Mouse (Mus musculus) liver, adult 2 months (tissue): ENCODE results near the gene Trappc10. TPM values are rescaled to one million over a fixed set of nuclear protein-coding genes. Genes with fewer than 3 reads are reported as not detected.

Experiments
- DNase-seq: peaks from one replicate; pipeline ENCODE4 v3.0.0-alpha.2; 2011; ENCODE audit warnings: low read depth, low spot score; ENCODE audit errors: extremely low read depth
- H3K27ac ChIP-seq: fragments of 200-500 bp; replicated peaks from 2 replicates; pipeline ENCODE4 v1.5.1; 2012; ENCODE audit warnings: low read depth, mild to moderate bottlenecking, control low read depth, inconsistent platforms, low read length; ENCODE audit not compliant: insufficient read depth
- H3K27me3 ChIP-seq: fragments of 200-500 bp; 2 replicates; pipeline ENCODE4 v1.6.1; 2012; ENCODE audit warnings: mild to moderate bottlenecking, moderate library complexity, low read length, inconsistent platforms; ENCODE audit not compliant: control insufficient read depth, insufficient read depth
- H3K36me3 ChIP-seq: fragments of 200-500 bp; 2 replicates; pipeline ENCODE4 v1.6.1; 2012; ENCODE audit warnings: low read length, inconsistent platforms; ENCODE audit not compliant: control insufficient read depth, insufficient read depth
- H3K4me1 ChIP-seq: fragments of 200-500 bp; 2 replicates; pipeline ENCODE4 v1.6.1; 2011; ENCODE audit warnings: low read length; ENCODE audit not compliant: control insufficient read depth, insufficient read depth
- H3K4me3 ChIP-seq: fragments of 200-500 bp; 2 replicates; pipeline ENCODE4 v1.5.1; 2011; ENCODE audit warnings: low read depth, mild to moderate bottlenecking, control low read depth, low read length, moderate library complexity; ENCODE audit not compliant: insufficient read depth
- H3K79me2 ChIP-seq: fragments of 200-500 bp; 2 replicates; pipeline ENCODE4 v1.6.1; 2012; ENCODE audit warnings: inconsistent platforms, mild to moderate bottlenecking, low read length, moderate library complexity; ENCODE audit not compliant: control insufficient read depth, insufficient read depth
- H3K9ac ChIP-seq: fragments of 200-500 bp; 2 replicates; pipeline ENCODE4 v1.6.1; 2012; ENCODE audit warnings: low read depth, mild to moderate bottlenecking, control low read depth, inconsistent platforms, low read length
- CTCF ChIP-seq: fragments of 200-500 bp; IDR thresholded peaks from 2 replicates; pipeline ENCODE4 v1.5.1; 2011; ENCODE audit warnings: low read depth, low read length, control low read depth
- POLR2A ChIP-seq: fragments of 200-500 bp; IDR thresholded peaks from 2 replicates; pipeline ENCODE4 v1.6.1; 2011; ENCODE audit warnings: low read length, control low read depth; ENCODE audit not compliant: insufficient read depth; ENCODE audit errors: extremely low read depth
- WGBS: fragments of 180-500 bp; shearing (Covaris S2); methylation state at CpG from one replicate; pipeline ENCODE4 v1.1.7; 2018; 5-methylcytosine and 5-hydroxymethylcytosine counted together
- polyA plus RNA-seq: library from polyadenylated mRNA; depleted of rRNA; stranded (reverse); fragments of >200 nt; gene quantifications from 2 replicates; pipeline ENCODE4 v1.2.3, GENCODE M21; 2012
- total RNA-seq: library from RNA; depleted of rRNA; stranded (reverse); fragments of >200 nt; gene quantifications from 2 replicates; pipeline ENCODE4 v1.2.3, GENCODE M21; 2014

Trappc10 gene
- total and polyA plus RNA-seq, 2 experiments = 10.3 to 19.8 TPM

DNA sequence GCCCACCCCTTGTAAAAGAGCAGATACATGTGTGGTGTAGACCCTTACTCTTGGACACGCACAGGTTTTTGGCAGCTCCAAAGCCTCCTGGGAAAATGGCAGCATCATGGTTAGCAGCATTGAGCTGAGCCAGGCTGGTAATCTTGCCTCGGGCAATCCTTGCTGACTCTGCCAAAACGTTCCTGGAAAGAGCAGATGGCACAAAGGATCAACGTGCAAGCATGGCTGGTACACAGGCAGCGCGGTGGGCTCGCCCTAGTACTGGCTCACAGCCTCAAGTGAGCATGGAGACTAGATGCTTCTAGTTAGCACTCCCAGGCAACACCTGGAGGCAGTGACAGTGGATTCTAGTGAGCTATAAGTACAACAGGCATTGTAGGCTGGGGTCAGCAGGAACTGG is 77.1 kb downstream of the Trappc10 start:
- no peak overlapping the region for H3K4me3 ChIP-seq
- peaks cover 17% of the 10 kb centered on the region for H3K4me1 ChIP-seq
- H3K36me3 ChIP-seq = peaks cover 3% of the 10 kb centered on the region; the same call in 1 of the 2 replicates
- no peak for DNase-seq
- no peak overlapping the region for H3K27ac ChIP-seq
- 69% methylated on average over 7 of the region's 7 CpGs for WGBS
- no peaks in the 10 kb centered on the region for H3K27me3 ChIP-seq
- TF ChIP-seq CTCF (no peak), POLR2A (no peak)
- H3K9ac ChIP-seq = no peak overlapping the region
- peaks cover 4% of the 10 kb centered on the region; the same call in 1 of the 2 replicates for H3K79me2 ChIP-seq

DNA sequence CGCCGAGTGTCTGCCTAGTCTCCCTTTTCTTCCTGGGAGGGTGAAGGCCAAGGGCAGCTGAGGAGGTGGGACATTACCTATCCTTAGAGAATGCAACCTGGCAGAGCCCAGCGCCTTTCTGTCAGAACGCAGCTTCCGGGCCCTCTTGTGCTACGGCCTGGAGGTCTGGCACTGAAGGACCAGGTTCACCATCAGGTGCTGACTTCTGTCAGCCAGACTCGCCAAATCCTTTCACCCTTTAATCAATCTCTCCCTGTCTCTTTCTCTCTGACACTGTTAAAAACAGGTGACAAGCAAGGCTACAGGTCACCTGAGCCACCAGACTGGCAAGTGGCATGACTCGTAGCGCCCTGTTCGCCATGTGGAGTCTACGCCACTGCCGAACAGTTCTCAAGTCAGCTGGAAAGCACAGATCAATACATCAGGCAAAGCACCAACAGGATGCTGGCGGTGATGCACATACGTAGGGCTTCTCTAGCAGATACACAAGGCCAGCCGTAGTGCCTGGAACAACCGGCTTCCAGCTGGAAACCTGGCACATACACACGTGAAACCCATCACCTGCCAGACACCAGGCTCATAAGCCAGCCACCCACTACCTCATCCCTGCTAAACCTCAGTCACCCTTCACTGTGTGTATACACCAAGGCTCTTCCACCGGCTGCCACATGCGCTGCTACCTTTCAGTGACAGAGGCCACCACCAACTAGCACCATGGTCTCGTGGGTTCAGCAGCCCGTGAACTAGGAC is 79.0 kb downstream of the Trappc10 start:
- no peak for TF ChIP-seq POLR2A
- TF ChIP-seq CTCF = no peak
- H3K4me3 ChIP-seq = no peak overlapping the region
- H3K36me3 ChIP-seq = 0 out of 2 replicates have a peak, but pooled peaks cover 3% of the 10 kb centered on the region
- no peak overlapping the region for H3K9ac ChIP-seq
- H3K4me1 ChIP-seq = peaks cover 13% of the 10 kb centered on the region
- WGBS = 86% methylated on average over 21 of the region's 21 CpGs
- peaks cover 4% of the 10 kb centered on the region; the same call in 1 of the 2 replicates for H3K79me2 ChIP-seq
- H3K27ac ChIP-seq = no peak overlapping the region
- DNase-seq = no peak
- no peaks in the 10 kb centered on the region for H3K27me3 ChIP-seq

DNA sequence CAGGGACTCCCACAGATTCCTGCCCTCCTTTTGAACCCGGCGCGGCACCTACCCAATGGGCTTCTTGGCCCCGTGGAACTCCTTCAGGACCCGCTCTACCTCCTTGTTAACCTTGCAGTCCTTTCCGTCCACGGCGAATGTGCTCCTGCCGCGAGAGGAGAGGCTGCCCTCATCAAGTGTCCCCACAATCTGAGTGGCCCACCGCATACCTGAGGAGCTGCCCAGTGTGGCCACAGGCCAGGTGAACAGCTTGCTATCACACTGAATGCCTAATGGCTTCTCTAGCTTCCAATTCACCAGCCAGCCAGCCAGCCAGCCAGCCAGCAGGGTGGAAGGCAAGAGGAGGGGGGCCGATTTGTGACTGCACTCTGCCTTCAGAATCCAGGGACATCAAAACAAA is 79.7 kb downstream of the Trappc10 start:
- Histone ChIP-seq H3K4me1 (peaks cover 10% of the 10 kb centered on the region), H3K9ac (no peak overlapping the region), H3K27ac (no peak overlapping the region), H3K36me3 (0 out of 2 replicates have a peak, but pooled peaks cover 3% of the 10 kb centered on the region), H3K4me3 (no peak overlapping the region), H3K79me2 (peaks cover 4% of the 10 kb centered on the region; the same call in 1 of the 2 replicates), H3K27me3 (no peaks in the 10 kb centered on the region)
- DNase-seq = no peak
- TF ChIP-seq CTCF (no peak), POLR2A (no peak)
- WGBS = 94% methylated on average over 12 of the region's 12 CpGs

DNA sequence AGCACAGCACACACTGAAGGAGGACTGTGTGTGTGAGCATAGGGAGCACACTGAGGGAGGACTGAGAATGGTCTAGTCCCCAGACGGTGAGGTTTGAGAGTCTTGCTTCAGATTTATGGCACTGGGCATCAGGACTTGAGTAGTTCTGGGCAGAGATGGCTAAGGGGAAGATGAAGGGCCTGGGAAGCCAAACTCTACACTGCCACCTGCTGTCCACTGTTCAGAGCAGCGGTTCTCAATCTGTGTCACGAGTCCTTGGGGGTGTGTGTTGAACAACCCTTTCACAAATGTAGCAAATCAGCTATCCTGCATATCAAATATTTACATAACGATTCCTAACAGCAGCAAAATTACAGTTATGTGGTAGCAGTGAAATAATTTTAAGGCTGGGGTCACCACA is 80.5 kb downstream of the Trappc10 start:
- Histone ChIP-seq H3K4me3 (no peak overlapping the region), H3K4me1 (peaks cover 11% of the 10 kb centered on the region), H3K9ac (no peak overlapping the region), H3K36me3 (0 out of 2 replicates have a peak, but pooled peaks cover 3% of the 10 kb centered on the region), H3K27ac (no peak overlapping the region), H3K27me3 (no peaks in the 10 kb centered on the region), H3K79me2 (no peaks in the 10 kb centered on the region)
- WGBS = 29% methylated on average over 4 of the region's 4 CpGs
- DNase-seq = peak; percentile 46
- TF ChIP-seq POLR2A (no peak), CTCF (peak; percentile 80)

DNA sequence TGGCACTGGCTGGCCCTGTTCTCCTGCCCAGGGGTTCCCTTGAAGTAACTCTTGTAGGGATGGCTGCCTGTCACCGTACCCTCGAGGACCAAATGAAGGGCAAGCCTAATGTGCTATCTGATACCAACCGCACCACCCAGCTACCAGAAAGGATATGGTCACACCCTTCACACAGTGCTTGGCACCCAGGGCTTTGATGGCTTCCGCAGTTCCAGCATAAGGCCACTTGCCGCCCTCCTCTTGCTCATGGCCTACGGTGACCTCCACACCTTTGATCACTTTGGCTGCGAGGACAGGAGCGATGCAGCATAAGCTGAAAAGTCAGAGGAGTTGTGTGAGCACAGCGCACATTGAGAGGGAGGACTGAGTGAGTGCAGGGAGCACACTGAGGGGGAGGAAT is 81.2 kb downstream of the Trappc10 start:
- 91% methylated on average over 9 of the region's 9 CpGs for WGBS
- H3K36me3 ChIP-seq = 0 out of 2 replicates have a peak, but pooled peaks cover 3% of the 10 kb centered on the region
- no peak overlapping the region for H3K27ac ChIP-seq
- no peaks in the 10 kb centered on the region for H3K27me3 ChIP-seq
- no peak for DNase-seq
- no peak overlapping the region for H3K4me3 ChIP-seq
- TF ChIP-seq POLR2A = no peak
- H3K4me1 ChIP-seq = peaks cover 5% of the 10 kb centered on the region
- no peak overlapping the region for H3K9ac ChIP-seq
- H3K79me2 ChIP-seq = no peaks in the 10 kb centered on the region

DNA sequence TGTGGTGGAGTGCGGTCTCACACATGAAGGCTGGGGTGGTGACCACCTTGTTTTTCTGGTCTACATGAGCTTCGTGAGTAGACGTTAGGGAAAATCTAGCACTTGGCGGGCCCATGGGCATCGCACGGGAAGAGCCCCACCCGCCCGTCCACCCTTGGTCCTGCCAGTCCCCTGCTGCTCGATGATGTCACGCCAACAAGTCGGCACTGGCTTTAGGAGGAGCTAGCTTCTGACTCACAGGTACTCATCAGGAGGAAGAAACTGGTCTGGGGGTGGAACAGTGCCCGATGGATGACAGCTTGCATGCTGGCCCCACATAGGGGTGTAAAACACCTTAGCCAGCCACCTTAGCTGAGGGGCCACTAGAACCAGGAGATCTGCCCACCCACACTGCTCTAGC is 81.8 kb downstream of the Trappc10 start:
- Histone ChIP-seq H3K4me1 (peaks cover 4% of the 10 kb centered on the region; the same call in 1 of the 2 replicates), H3K27ac (no peak overlapping the region), H3K36me3 (0 out of 2 replicates have a peak, but pooled peaks cover 3% of the 10 kb centered on the region), H3K4me3 (no peak overlapping the region), H3K27me3 (no peaks in the 10 kb centered on the region), H3K79me2 (no peaks in the 10 kb centered on the region), H3K9ac (no peak overlapping the region)
- WGBS = 97% methylated on average over 12 of the region's 12 CpGs
- no peak for DNase-seq
- TF ChIP-seq CTCF = no peak
- no peak for TF ChIP-seq POLR2A
